ENCODE assay signal across 20 mouse cellular contexts in the genomic region with DNA sequence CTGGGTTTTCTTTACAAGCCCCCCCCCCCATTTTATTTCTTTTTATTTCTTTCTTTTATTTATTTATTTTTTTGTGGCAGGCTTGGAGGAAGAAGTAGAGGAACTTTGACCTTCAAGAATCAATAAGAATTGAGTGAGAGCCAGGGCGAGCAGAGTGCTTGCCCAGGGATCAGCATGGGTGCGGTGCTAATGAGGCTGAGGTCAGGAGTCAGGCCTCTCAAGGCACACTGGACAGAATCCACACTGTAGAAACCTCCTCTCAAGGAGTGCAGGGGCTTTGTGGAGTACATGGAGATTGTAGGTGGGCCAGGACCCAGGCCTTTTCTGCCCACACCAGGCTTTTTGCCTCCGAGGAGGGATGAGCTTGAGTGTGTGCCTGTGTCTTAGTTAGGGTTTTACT. TPM values are rescaled to one million over a fixed set of nuclear protein-coding genes. Genes with fewer than 3 reads are reported as not detected.
DNase-seq lines count a peak whose midpoint lies in the region; ATAC-seq and TF ChIP-seq lines count a peak whose summit lies in the region.
"Had no signal": no experiment of that assay in that cellular context is flagged by ENCODE, and none has a peak within 500 bp of the region (broad histone marks: within the 10 kb centered on the region; RNA-seq: fewer than 3 reads in every experiment).

No protein-coding gene starts in this region.

- no peak overlapping the region for H3K9ac ChIP-seq in kidney, embryonic 14.5 days (ENCODE audit: low read depth, low read length)
- no peak overlapping the region for H3K9ac ChIP-seq in midbrain, postnatal 0 days (replicated peaks; ENCODE audit: low read length, poor library complexity, severe bottlenecking)

- H3K4me1 ChIP-seq in kidney, embryonic 14.5 days (ENCODE audit: control insufficient read depth, insufficient read depth, low read length) = peaks cover 6% of the 10 kb centered on the region; the same call in 1 of the 2 replicates
- peaks cover 38% of the 10 kb centered on the region for H3K4me1 ChIP-seq in midbrain, embryonic 10.5 days
- H3K4me1 ChIP-seq in midbrain, postnatal 0 days (ENCODE audit: insufficient read depth, low read length) = no peaks in the 10 kb centered on the region

- no peaks in the 10 kb centered on the region for H3K27me3 ChIP-seq in kidney, embryonic 14.5 days (ENCODE audit: control insufficient read depth, insufficient read depth, low read length)
- no peaks in the 10 kb centered on the region for H3K27me3 ChIP-seq in midbrain, embryonic 10.5 days (ENCODE audit: low read depth, poor library complexity, severe bottlenecking)
- no peaks in the 10 kb centered on the region for H3K27me3 ChIP-seq in midbrain, postnatal 0 days (ENCODE audit: insufficient read depth, low read length)
- H3K27me3 ChIP-seq: CH12.LX had no signal

- H3K36me3 ChIP-seq in kidney, embryonic 14.5 days (ENCODE audit: control insufficient read depth, insufficient read depth, low read length) = no peaks in the 10 kb centered on the region
- peaks cover 24% of the 10 kb centered on the region for H3K36me3 ChIP-seq in midbrain, embryonic 10.5 days
- H3K36me3 ChIP-seq in midbrain, postnatal 0 days (ENCODE audit: insufficient read depth, low read length) = no peaks in the 10 kb centered on the region

- H3K4me3 ChIP-seq in kidney, embryonic 14.5 days (ENCODE audit: low read length) = no peak overlapping the region
- H3K4me3 ChIP-seq in midbrain, embryonic 10.5 days = no peak overlapping the region
- H3K4me3 ChIP-seq in midbrain, postnatal 0 days (ENCODE audit: low read depth, low read length) = no peak overlapping the region
- H3K4me3 ChIP-seq: embryonic facial prominence, embryonic 10.5 days; heart, embryonic 10.5 days had no signal

- peak; percentile 88 for DNase-seq in heart, adult 11 months
- DNase-seq in heart, postnatal 36 days = no peak
- peak; percentile 46 for DNase-seq in kidney, adult 9 months
- DNase-seq in midbrain, embryonic 10.5 days (ENCODE audit: low spot score) = no peak
- no peak for DNase-seq in midbrain, postnatal 0 days (ENCODE audit: low spot score)
- DNase-seq: adrenal gland, postnatal 14 days; cerebellum, adult 11-12 months; cerebellum, adult 9-10 months; cerebellum, postnatal 25 days; gastrocnemius, postnatal 36 days; heart, adult 18-20 months; heart, postnatal 10 days had no signal

- WGBS in kidney, embryonic 14.5 days = 78% methylated on average over 3 of the region's 3 CpGs
- WGBS in midbrain, embryonic 10.5 days = 51% methylated on average over 3 of the region's 3 CpGs
- WGBS in midbrain, postnatal 0 days = 69% methylated on average over 3 of the region's 3 CpGs

- peaks cover 2% of the 10 kb centered on the region; the same call in 1 of the 2 replicates for H3K9me3 ChIP-seq in kidney, embryonic 14.5 days (ENCODE audit: control insufficient read depth, low read length)
- no peaks in the 10 kb centered on the region for H3K9me3 ChIP-seq in midbrain, embryonic 10.5 days (replicated peaks)
- no peaks in the 10 kb centered on the region for H3K9me3 ChIP-seq in midbrain, postnatal 0 days (ENCODE audit: low read length)
- H3K9me3 ChIP-seq: heart, embryonic 10.5 days had no signal

- no peak for ATAC-seq in kidney, embryonic 14.5 days (ENCODE audit: low FRiP score, low TSS enrichment)
- no peak for ATAC-seq in midbrain, postnatal 0 days (ENCODE audit: low FRiP score)
- ATAC-seq: activated CD4-positive, CD25-positive, alpha-beta regulatory T cell, adult 4 months; forebrain, embryonic 14.5 days; hindbrain, embryonic 16.5 days; Patski had no signal

- intact Hi-C loops in heart, postnatal 36 days (cut with DNase I) = no loop called here

- TF ChIP-seq CTCF in midbrain, postnatal 0 days (IDR thresholded peaks at IDR 0.05) = no peak

- no peak overlapping the region for H3K27ac ChIP-seq in kidney, embryonic 14.5 days (ENCODE audit: low read depth, low read length)
- H3K27ac ChIP-seq in midbrain, embryonic 10.5 days (replicated peaks) = peak overlapping the region; percentile 35; the same call in 1 of the 2 replicates
- no peak overlapping the region for H3K27ac ChIP-seq in midbrain, postnatal 0 days (ENCODE audit: low read depth, low read length)
- H3K27ac ChIP-seq: embryonic facial prominence, embryonic 10.5 days; heart, embryonic 10.5 days had no signal

- no peak overlapping the region for H3K4me2 ChIP-seq in kidney, embryonic 14.5 days (replicated peaks; ENCODE audit: low read depth, low read length)
- no peak overlapping the region for H3K4me2 ChIP-seq in midbrain, postnatal 0 days (ENCODE audit: low read depth, low read length, poor library complexity, severe bottlenecking)

RNA-seq across cellular contexts. Expression of gene Peli2, which starts 38.8 kb away (rescaled TPM):
- 10 to 100 TPM; 17.1 to 22.9 TPM for total RNA-seq in heart, postnatal 36 days (2021)
- polyA plus RNA-seq in kidney, embryonic 14.5 days (2014; fragmentation: Nextera tagmentation; extraction: Ambion mirVana) = 6.1 and 10.8 TPM in 2 replicates
- 11.9 and 12.6 TPM in 2 replicates for polyA plus RNA-seq in midbrain, embryonic 10.5 days (2016; fragmentation: Nextera tagmentation; extraction: Ambion mirVana)
- 11.5 and 22.3 TPM in 2 replicates for total RNA-seq in midbrain, postnatal 0 days (2014; rRNA removed)
- polyA plus RNA-seq in midbrain, postnatal 0 days (2015; fragmentation: Nextera tagmentation; extraction: Ambion mirVana) = 5.6 and 6.5 TPM in 2 replicates
- total RNA-seq: CH12.LX had no signal

Comparison
In these comparisons a context has a peak if more than half of its experiments do, and no peak if none do; other contexts are left out.
1. DNase-seq: peak in heart, adult 11 months (single experiment) and kidney, adult 9 months (single experiment); none in heart, postnatal 36 days (0 of 2), midbrain, embryonic 10.5 days (single experiment) and midbrain, postnatal 0 days (single experiment).